Mouse (Mus musculus) embryo, embryonic 9.5 days (tissue): Measurements from ENCODE around the gene Tas2r102.

Source experiments
- DNase-seq: peaks from one replicate; pipeline ENCODE4 v3.0.0-alpha.2; 2017; ENCODE audit errors: extremely low spot score

Tas2r102 gene

GRCm38 (mm10) chr6:132761831-132762230, at the start of gene Tas2r102:
Gene Tas2r102 (plus strand): TSS chr6:132762131.
- DNase-seq, result no peak

- no peak for DNase-seq
These were observed 24.0 kb upstream of the Tas2r102 start, which contains the start of gene Tas2r115 for GRCm38 (mm10) chr6:132737935-132738334. Gene Tas2r115 (minus strand): TSS chr6:132738035.

GRCm38 (mm10) chr6:132750206-132750605, 11.7 kb upstream of the Tas2r102 start:
- no peak for DNase-seq

- DNase-seq, result no peak
These were observed 7.5 kb upstream of the Tas2r102 start, which contains the start of gene Tas2r124 for GRCm38 (mm10) chr6:132754430-132754829. Gene Tas2r124 (plus strand): TSS chr6:132754730.

- DNase-seq, result no peak
These were observed 16.1 kb downstream of the Tas2r102 start, which contains the start of gene Tas2r136 for GRCm38 (mm10) chr6:132778062-132778461. Gene Tas2r136 (minus strand): TSS chr6:132778162.

GRCm38 (mm10) chr6:132795393-132795792, 33.5 kb downstream of the Tas2r102 start:
- DNase-seq, result peak; percentile 56

GRCm38 (mm10) chr6:132802518-132802917, 40.6 kb downstream of the Tas2r102 start, which contains the start of gene Tas2r117:
Gene Tas2r117 (plus strand): TSS chr6:132802818.
- no peak for DNase-seq
